Mouse (Mus musculus): ENCODE measurements around the gene Olfr1282.

DNA sequence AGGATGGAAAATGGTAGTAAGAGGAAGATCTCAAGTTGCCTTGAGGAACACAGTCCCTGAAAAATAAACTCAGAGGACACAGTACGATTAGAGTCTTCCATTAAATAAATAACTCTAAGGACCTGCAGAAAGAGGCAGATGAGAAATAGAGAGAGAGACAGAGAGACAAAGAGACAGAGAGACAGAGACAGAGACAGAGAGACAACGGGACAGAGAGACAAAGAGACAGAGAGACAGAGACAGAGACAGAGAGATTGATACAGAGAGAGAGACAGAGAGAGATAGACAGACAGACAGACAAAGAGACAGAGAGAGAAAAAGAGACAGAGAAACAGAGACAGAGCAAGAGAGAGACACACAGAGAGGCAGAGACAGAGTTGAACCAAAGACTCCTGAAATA lies at the start of gene Olfr1282:
- TF ChIP-seq CTCF (conservative IDR thresholded peaks at IDR 0.05; ENCODE audit: insufficient read depth, insufficient read length, low read depth, low read length) (no peak), POLR2A (IDR thresholded peaks at IDR 0.05; ENCODE audit: low read depth, low read length) (no peak)

All from kidney, adult 2 months (tissue).